Mouse (Mus musculus) lung, adult 2 months (tissue): ENCODE results near the gene Cdh10.

Experiments
- CTCF ChIP-seq: fragments of 200-500 bp; IDR thresholded peaks from 2 replicates; pipeline ENCODE4 v1.5.1; 2011; ENCODE audit warnings: mild to moderate bottlenecking, low read length, control low read depth; ENCODE audit not compliant: insufficient read depth
- POLR2A ChIP-seq: fragments of 200-500 bp; IDR thresholded peaks from 2 replicates; pipeline ENCODE4 v1.6.1; 2011; ENCODE audit warnings: low read depth, mild to moderate bottlenecking, control low read depth, low read length, borderline replicate concordance; ENCODE audit errors: extremely low read depth

GRCm38 (mm10) chr15:18858135-18858534 lies 39.4 kb downstream of the Cdh10 start:
- TF ChIP-seq POLR2A, result no peak
- TF ChIP-seq CTCF, result no peak
